Mouse (Mus musculus) spleen, embryonic (tissue): ENCODE results near the gene Nop56.

Experiments
- CTCF ChIA-PET: fragments of 350-600 bp; sonication (Branson Sonifier 250); formaldehyde crosslinking; loops from one replicate; lab custom pipeline; 2022; lab: Charles Lee

Nop56 gene

DNA sequence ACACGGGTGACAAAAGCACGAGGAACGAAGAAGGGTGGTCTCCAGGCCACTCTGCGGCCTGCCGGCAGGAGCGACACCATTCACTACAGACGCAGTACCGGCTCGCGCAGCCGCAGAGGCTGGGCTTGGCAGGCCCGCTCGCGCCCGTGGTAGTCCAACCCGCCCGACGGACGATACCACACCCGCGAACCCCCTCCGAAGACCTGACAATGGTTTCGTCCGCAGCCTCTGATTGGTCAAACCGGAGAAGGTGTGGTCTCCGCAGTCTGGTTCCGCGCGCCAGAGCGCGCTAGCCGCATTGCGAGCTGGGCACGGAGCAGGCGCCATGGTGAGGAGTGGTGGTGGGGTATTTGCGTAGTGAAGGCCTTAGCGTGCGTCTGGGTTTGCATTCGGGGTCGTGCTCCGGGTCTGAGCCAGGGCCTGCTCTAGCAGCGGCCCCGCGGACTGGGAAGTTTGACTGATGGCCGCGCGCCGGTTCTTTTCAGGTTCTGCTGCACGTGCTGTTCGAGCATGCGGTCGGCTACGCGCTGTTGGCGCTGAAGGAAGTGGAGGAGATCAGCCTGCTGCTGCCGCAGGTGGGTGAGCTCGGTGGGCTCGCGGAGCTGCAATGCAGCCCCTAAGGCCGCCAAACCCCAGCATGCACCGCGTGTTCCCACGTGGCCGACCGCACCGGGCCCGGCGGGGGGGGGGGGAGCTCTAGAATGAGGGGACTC is at the start of gene Nop56:
Gene Nop56 (plus strand): TSS at position 282 of the 713 bp plus-strand sequence.
- CTCF ChIA-PET, result interaction anchor here (0.9 kb wide), 1 partner anchor 10 kb away, joined by 3 read pairs; the partner anchor contains the start of gene Idh3b

DNA sequence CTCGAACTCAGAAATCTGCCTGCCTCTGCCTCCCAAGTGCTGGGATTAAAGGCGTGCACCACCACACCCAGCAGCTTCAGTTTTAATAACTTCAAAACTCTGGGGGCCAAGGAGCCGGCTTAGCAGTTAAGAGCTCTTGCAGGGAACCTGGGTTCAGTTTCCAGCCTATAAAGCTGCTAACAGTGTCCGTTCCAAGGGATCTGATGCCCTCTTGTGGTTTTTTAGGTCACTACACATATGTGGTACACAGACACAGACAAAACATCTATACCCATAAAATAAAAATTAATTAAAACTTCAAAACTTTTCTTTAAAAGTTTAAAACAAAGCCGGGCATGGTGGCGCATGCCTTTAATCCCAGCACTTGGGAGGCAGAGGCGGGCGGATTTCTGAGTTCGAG is 27.3 kb upstream of the Nop56 start:
- CTCF ChIA-PET, result no interaction called here

GRCm38 (mm10) chr2:130248226-130248625 is 26.0 kb upstream of the Nop56 start:
- CTCF ChIA-PET, result no interaction called here

DNA sequence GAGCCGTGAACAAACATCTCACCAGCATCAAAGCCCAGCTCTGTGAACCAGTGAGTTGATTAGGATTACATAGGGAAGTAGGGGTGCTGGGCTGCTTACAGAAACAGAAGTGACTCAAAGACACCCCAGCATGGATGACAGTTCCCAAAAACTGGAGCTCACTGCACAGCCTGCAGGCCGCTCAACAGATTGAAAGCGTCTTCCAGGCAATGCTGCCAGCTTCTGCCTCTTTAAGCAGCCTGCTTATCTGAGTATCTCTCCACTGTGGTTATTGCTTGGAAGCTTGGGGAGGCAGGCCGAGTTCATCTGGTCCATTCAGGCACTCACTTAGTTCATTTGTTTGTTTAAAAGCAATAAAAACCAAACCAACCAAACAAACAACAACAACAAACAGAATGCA is 17.5 kb upstream of the Nop56 start:
- CTCF ChIA-PET, result no interaction called here

DNA sequence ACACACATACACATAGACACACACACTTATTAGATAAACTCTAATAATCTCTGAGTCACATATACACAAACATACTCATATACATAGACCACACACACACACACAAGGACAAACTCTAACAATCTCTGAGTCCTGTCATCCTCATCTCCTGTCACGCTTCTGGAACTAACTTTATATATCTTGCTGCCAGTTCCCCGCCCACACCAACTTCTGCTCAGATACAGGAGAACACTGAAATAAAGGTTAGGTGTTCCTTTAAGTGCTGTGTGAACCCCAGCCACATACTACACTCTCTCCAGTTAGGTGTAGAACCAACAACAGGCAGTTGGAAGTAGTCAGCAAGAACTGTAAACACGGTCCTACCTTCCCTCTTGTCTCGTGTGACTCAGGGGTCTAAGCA is 13.4 kb upstream of the Nop56 start:
- CTCF ChIA-PET, result interaction anchor here (0.7 kb wide), 1 partner anchor 352 kb away, joined by 3 read pairs; no protein-coding TSS in a partner anchor

DNA sequence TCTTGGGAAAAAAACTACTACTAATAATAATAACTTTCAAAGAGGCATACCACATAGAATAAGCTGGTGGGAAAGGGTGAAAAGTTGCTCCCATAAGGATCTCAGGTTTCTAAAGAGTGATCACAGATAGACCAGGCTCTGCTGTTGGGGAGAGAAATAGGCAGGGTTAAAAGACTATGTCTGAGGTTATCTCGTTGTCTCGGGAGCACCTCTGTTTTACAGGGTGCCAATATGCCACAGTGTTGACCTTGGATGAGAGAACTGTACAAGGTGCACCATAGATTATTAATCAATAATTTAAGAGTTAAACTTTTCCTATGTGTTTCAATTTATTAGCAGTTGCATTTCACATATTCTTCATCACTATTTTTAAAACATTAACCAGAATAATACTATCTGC is 12.3 kb upstream of the Nop56 start:
- CTCF ChIA-PET, result no interaction called here

GRCm38 (mm10) chr2:130262398-130262797 is 11.8 kb upstream of the Nop56 start:
- CTCF ChIA-PET, result no interaction called here

- CTCF ChIA-PET, result no interaction called here
These were observed 8.7 kb upstream of the Nop56 start for GRCm38 (mm10) chr2:130265520-130265919.

DNA sequence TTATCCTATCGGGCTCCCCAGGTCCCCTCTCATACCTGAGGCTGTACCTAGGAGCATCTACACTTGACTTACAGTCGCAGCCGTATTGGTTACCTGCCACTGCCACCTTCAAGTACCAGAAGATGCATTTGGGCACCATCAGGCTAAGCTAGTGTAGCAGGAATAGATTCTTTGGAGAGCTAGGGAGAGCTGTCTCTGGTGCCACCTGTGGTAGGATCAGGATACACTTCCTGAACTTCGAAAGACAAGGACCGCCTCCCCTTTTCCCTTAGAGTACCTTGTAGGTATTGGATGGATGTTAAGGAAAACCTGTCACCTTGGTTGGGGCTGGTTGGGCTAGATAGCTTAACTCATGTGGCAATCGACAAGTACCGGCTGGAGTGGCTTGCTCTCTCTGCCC is 6.2 kb upstream of the Nop56 start:
- CTCF ChIA-PET, result no interaction called here

GRCm38 (mm10) chr2:130273732-130274131 is 498 bp upstream of the Nop56 start:
- CTCF ChIA-PET, result no interaction called here

GRCm38 (mm10) chr2:130274862-130275261 is 632 bp downstream of the Nop56 start:
- CTCF ChIA-PET, result interaction anchor here (0.9 kb wide), 1 partner anchor 9 kb away, joined by 3 read pairs; the partner anchor contains the start of gene Idh3b

DNA sequence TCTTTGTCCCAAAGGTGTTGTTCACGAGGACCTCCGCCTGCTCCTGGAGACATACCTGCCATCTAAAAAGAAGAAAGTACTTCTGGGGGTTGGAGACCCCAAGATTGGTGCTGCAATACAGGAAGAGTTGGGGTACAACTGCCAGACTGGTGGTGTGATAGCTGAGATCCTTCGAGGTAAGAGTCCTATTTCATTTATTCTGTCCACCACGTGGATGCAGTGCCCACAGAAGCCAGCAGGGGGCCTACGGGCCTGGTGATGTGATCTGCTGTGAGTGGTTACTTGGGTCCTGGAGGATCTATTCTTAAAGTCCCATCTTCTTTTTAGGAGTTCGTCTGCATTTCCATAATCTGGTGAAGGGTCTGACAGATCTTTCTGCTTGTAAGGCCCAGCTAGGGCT is 1.4 kb downstream of the Nop56 start:
- CTCF ChIA-PET, result no interaction called here

DNA sequence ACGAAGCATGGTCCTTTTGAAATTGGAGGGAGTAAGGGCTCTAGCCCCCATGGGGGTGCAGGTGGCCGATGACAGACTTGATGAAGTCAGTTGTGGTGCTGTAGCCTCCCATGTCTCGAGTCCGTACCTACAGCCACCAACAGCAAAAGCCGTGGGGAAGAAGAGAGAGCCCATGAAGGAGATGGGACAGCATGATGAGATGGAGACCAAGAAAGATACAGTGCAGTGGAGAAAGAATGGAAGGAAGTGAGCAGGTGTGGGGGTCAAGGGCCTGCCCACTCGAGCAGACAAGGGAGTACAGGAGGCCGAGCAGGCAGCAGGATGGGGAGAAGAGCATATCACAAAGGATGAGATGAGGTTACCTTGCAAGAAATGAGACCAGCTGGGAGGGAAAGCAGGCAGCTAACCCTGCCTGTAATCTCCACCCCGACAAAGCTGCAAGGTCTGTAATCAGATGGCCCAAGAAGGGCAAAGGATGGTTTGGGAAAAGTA is 5.4 kb downstream of the Nop56 start:
- CTCF ChIA-PET, result no interaction called here

GRCm38 (mm10) chr2:130280224-130280623 is 6.0 kb downstream of the Nop56 start:
- CTCF ChIA-PET, result no interaction called here

DNA sequence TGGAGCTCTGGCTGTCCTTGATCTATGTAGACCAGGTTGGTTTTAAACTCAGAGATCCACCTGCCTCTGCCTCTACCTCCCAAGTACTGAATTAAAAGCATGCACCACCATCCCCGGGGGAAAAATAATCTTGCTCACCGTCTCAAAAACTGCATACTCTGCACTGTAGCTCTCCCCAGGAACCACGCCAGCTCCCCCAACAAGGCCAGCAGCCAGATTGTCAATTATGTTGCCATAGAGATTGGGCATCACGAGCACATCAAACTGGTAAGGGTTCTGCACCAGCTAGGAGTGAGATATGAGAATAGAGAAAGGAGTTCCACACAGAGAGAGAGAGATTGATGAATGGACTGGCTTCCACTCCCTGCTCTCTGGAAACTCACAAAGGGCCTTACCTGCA is 6.6 kb downstream of the Nop56 start:
- CTCF ChIA-PET, result no interaction called here

DNA sequence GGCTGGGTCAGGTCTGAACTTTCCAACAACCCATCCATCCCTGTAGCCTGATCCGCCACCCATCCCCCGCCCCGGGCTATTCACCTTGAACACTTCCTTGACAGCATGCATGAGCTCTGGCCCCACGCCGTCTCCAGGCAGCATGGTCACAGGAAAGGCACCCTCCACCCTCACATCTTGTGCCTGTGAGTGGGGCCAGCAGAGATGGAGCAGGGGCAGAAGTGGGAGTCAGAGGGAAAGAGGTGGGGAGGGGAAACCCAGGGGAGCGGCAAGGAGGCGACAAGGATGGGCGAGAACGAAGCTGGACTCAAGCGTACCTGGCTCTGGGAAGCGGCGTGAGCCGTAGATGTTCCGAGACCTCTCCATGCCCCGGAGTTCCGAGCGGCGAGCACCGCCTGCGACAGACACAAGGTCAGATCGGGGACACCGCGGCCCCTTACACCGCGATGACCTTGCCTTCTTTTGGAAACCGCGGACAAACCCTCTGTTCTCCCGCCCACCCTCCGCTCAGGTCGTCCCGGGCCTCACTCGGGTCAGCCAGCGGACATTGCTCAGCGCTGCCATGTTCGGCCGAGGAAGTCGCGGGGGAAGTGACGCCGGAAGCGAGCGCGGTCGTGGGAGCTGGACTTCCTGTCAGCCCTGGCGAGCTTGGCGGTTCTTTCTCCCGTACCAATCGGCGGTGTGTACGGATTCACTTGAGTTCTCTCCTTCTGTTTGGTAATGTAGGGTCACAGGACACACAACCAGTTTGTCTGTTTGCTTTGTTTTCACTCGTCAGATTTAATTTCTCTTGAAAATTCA is 9.8 kb downstream of the Nop56 start, which contains the start of gene Idh3b:
Gene Idh3b (minus strand): TSS at position 694 of the 801 bp plus-strand sequence.
- CTCF ChIA-PET, result interaction anchor here (0.7 kb wide), 1 partner anchor 9 kb away, joined by 3 read pairs; the partner anchor contains the start of gene Nop56

DNA sequence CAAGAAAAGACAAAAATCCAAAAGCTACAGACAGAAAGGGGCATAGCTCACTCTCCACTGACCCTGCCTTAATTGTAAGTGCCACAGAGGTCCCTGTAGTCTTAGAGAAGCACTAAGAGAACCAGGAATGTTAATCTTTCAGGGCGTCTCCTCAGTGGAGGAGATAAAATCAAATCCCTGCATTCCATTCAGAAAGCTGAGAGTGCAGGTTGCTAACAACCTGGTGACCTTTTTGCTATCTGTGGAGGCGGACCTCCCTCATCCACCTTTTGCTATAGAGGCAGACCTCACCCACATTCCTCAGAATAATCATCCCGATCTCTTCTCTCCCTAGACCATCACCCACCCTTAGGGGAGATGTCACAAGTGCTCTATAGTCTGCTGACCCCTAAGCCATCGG is 14.9 kb downstream of the Nop56 start:
- CTCF ChIA-PET, result no interaction called here

DNA sequence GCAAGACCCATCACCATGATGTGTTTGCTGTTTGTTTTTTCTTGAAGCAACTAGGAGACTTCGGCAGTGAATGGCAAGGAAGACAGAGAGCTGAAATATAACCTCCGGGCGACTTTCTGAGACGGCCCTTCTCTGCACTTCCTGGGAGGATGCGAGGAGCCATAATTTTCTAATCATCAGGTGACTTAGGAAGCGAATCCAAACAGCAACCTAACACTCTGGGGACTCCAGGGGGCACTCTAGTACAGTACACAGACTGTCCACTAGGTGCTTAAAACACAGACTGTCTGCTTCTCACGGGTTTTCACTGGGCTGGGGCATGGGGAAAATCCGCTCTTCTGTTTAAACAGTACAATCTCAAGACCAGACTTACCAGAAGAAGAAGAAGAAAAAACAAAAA is 17.2 kb downstream of the Nop56 start:
- CTCF ChIA-PET, result interaction anchor here (0.6 kb wide), 1 partner anchor 286 kb away, joined by 3 read pairs; no protein-coding TSS in a partner anchor

DNA sequence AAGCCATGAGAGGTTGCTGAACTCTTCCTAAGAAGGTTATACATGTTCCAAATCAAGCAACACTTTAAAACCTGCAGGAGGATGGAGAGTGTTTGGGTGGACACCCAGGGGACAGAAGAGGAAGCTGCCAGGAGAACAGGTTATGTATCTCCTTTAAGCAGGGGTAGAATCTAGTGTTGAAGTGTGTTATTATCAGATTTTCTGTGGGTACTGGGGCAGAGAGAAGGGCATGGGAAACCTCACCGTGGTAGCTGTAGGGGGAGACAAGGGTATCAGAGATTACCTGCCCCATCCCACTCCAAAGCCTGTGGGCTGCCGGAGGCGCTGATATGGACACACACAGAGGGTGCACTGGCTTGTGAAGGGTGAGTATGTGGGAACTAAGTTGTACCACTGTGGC is 18.8 kb downstream of the Nop56 start:
- CTCF ChIA-PET, result interaction anchor here (0.6 kb wide), 1 partner anchor 21 kb away, joined by 3 read pairs; no protein-coding TSS in a partner anchor

DNA sequence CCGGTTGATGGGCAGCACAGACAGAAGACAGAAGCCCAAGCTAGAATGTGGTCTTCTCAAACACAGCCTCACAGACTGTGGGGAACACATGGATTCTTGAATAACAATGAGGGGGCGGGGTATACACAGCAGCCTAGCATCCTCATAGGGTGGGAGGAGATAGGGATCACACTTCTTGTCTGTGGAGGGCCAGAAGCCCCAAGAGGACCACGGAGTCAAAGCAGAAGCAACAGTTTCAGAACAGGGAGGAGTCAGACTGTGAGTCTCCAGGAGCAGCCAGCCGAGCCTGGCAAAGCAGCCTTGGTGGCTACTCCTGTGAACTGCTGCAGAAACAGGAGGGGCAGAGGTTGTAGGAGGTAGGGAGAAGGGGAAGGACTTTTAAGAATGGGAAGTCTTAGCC is 19.3 kb downstream of the Nop56 start:
- CTCF ChIA-PET, result no interaction called here

DNA sequence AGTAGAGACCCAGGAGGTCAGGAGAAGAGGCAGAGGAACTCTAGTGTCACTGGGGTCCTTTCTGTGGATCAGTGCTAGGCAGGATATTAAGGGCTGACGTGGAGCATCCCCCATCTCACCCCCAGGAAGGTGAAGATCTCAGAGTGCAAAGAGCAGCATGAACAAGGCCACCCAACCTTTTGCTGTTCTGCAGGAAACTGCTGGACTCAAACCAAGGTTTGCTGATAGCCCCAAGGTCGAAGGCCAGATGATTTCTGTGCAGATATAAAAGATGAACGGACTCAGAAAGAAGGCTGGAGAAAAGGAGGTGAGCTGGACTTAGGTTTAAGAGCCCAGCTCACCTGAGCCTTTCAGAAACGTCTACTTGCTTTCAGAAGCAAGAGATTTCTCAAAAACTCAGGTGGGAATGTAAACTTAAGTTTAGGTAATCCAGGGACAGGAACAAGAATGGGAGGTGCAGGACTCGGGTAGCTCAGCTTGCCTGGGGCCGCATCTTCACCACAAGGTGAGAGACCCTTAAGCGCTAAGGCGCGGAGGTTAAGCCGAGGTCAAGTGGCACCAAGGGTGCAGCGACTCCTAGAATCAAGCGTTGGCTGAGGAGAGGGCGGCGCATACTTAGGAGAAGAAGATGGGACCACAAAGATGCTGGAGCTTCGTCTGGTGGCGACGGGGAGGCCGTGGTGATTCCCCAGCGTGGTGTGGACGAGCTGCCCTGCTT is 20.1 kb downstream of the Nop56 start:
- CTCF ChIA-PET, result interaction anchor here (0.5 kb wide), 1 partner anchor 577 kb away, joined by 3 read pairs; no protein-coding TSS in a partner anchor

- CTCF ChIA-PET, result interaction anchor here (0.5 kb wide), 1 partner anchor 577 kb away, joined by 3 read pairs; no protein-coding TSS in a partner anchor
These were observed 20.7 kb downstream of the Nop56 start, which contains the start of gene Ebf4 for GRCm38 (mm10) chr2:130294936-130295277. Ebf4 (plus strand) TSS chr2:130295169.
